In genomic region chr1:128632522-128632921, GRCm38 (mm10) we compare ENCODE assay signal across 28 mouse cellular contexts. TPM values are rescaled to one million over a fixed set of nuclear protein-coding genes. Genes with fewer than 3 reads are reported as not detected.
DNase-seq lines count a peak whose midpoint lies in the region; ATAC-seq lines count a peak whose summit lies in the region.
"Had no signal": no experiment of that assay in that cellular context is flagged by ENCODE, and none has a peak within 500 bp of the region (broad histone marks: within the 10 kb centered on the region; RNA-seq: fewer than 3 reads in every experiment).

No protein-coding gene starts in this region.

- no peak overlapping the region for H3K9ac ChIP-seq in lung, embryonic 15.5 days
- no peak overlapping the region for H3K9ac ChIP-seq in midbrain, embryonic 11.5 days (ENCODE audit: low read length)
- no peak overlapping the region for H3K9ac ChIP-seq in midbrain, embryonic 13.5 days (replicated peaks)
- no peak overlapping the region for H3K9ac ChIP-seq in midbrain, embryonic 16.5 days (ENCODE audit: low read depth, low read length)
- H3K9ac ChIP-seq: embryonic facial prominence, embryonic 12.5 days; embryonic facial prominence, embryonic 15.5 days; forebrain, postnatal 0 days; heart, embryonic 12.5 days; heart, embryonic 15.5 days; hindbrain, embryonic 13.5 days had no signal

- H3K27me3 ChIP-seq in lung, embryonic 15.5 days = no peaks in the 10 kb centered on the region
- no peaks in the 10 kb centered on the region for H3K27me3 ChIP-seq in midbrain, embryonic 11.5 days (ENCODE audit: control insufficient read depth, insufficient read depth, low read length)
- no peaks in the 10 kb centered on the region for H3K27me3 ChIP-seq in midbrain, embryonic 13.5 days
- no peaks in the 10 kb centered on the region for H3K27me3 ChIP-seq in midbrain, embryonic 16.5 days (ENCODE audit: control insufficient read depth, insufficient read depth, low read depth, low read length)
- H3K27me3 ChIP-seq: embryonic facial prominence, embryonic 12.5 days; embryonic facial prominence, embryonic 15.5 days; heart, embryonic 12.5 days; heart, embryonic 15.5 days; hindbrain, embryonic 13.5 days had no signal

- H3K36me3 ChIP-seq in lung, embryonic 15.5 days = no peaks in the 10 kb centered on the region
- no peaks in the 10 kb centered on the region for H3K36me3 ChIP-seq in midbrain, embryonic 11.5 days (ENCODE audit: control insufficient read depth, insufficient read depth, low read length)
- no peaks in the 10 kb centered on the region for H3K36me3 ChIP-seq in midbrain, embryonic 13.5 days
- no peaks in the 10 kb centered on the region for H3K36me3 ChIP-seq in midbrain, embryonic 16.5 days (ENCODE audit: control insufficient read depth, insufficient read depth, low read length)
- H3K36me3 ChIP-seq: embryonic facial prominence, embryonic 12.5 days; embryonic facial prominence, embryonic 15.5 days; heart, embryonic 12.5 days; heart, embryonic 15.5 days; hindbrain, embryonic 10.5 days; hindbrain, embryonic 13.5 days had no signal

- no peak overlapping the region for H3K4me2 ChIP-seq in lung, embryonic 15.5 days
- H3K4me2 ChIP-seq in midbrain, embryonic 11.5 days = no peak overlapping the region
- no peak overlapping the region for H3K4me2 ChIP-seq in midbrain, embryonic 13.5 days (replicated peaks)
- H3K4me2 ChIP-seq in midbrain, embryonic 16.5 days (ENCODE audit: low read length) = no peak overlapping the region
- H3K4me2 ChIP-seq: embryonic facial prominence, embryonic 12.5 days; embryonic facial prominence, embryonic 15.5 days; heart, embryonic 12.5 days; heart, embryonic 15.5 days; hindbrain, embryonic 13.5 days had no signal

- no peak for ATAC-seq in lung, embryonic 15.5 days (ENCODE audit: borderline replicate concordance, extremely low read depth, low FRiP score, low TSS enrichment)
- no peak for ATAC-seq in midbrain, embryonic 11.5 days (ENCODE audit: low FRiP score)
- no peak for ATAC-seq in midbrain, embryonic 13.5 days
- no peak for ATAC-seq in midbrain, embryonic 16.5 days
- ATAC-seq: activated CD4-positive, CD25-positive, alpha-beta regulatory T cell, adult 4 months; CD4-positive, CD25-positive, alpha-beta regulatory T cell, adult 4 months; forebrain, embryonic 14.5 days; forebrain, postnatal 0 days; hindbrain, embryonic 16.5 days had no signal

- H3K9me3 ChIP-seq in lung, embryonic 15.5 days = no peaks in the 10 kb centered on the region
- H3K9me3 ChIP-seq in midbrain, embryonic 11.5 days (ENCODE audit: control insufficient read depth, low read length) = no peaks in the 10 kb centered on the region
- no peaks in the 10 kb centered on the region; the same call in 1 of the 2 replicates for H3K9me3 ChIP-seq in midbrain, embryonic 13.5 days
- H3K9me3 ChIP-seq in midbrain, embryonic 16.5 days (replicated peaks; ENCODE audit: control insufficient read depth, low read length, poor library complexity, severe bottlenecking) = no peaks in the 10 kb centered on the region
- H3K9me3 ChIP-seq: embryonic facial prominence, embryonic 12.5 days; embryonic facial prominence, embryonic 15.5 days; heart, embryonic 12.5 days; heart, embryonic 15.5 days; hindbrain, embryonic 10.5 days; hindbrain, embryonic 13.5 days had no signal

- H3K4me1 ChIP-seq in lung, embryonic 15.5 days = peaks cover 15% of the 10 kb centered on the region; the same call in 1 of the 2 replicates
- H3K4me1 ChIP-seq in midbrain, embryonic 11.5 days (ENCODE audit: control insufficient read depth, insufficient read depth, low read length) = no peaks in the 10 kb centered on the region
- no peaks in the 10 kb centered on the region for H3K4me1 ChIP-seq in midbrain, embryonic 13.5 days (replicated peaks)
- H3K4me1 ChIP-seq in brown adipose tissue, adult 24 weeks (ENCODE audit: control insufficient read depth, insufficient read depth, insufficient read length, low read length) = no peaks in the 10 kb centered on the region
- H3K4me1 ChIP-seq in midbrain, embryonic 16.5 days (ENCODE audit: control insufficient read depth, insufficient read depth, low read length) = no peaks in the 10 kb centered on the region
- H3K4me1 ChIP-seq: embryonic facial prominence, embryonic 12.5 days; embryonic facial prominence, embryonic 15.5 days; heart, embryonic 12.5 days; heart, embryonic 15.5 days; hindbrain, embryonic 10.5 days; hindbrain, embryonic 13.5 days had no signal

- H3K27ac ChIP-seq in lung, embryonic 15.5 days = peak overlapping the region; percentile 50
- H3K27ac ChIP-seq in midbrain, embryonic 11.5 days (ENCODE audit: low read depth, low read length) = no peak overlapping the region
- H3K27ac ChIP-seq in midbrain, embryonic 13.5 days = no peak overlapping the region
- 0 out of 2 replicates have a peak overlapping the region, but pooled peaks have one; percentile 16 for H3K27ac ChIP-seq in brown adipose tissue, adult 24 weeks (replicated peaks; ENCODE audit: low read depth, low read length)
- H3K27ac ChIP-seq in midbrain, embryonic 16.5 days (ENCODE audit: low read length) = no peak overlapping the region
- H3K27ac ChIP-seq: embryonic facial prominence, embryonic 12.5 days; embryonic facial prominence, embryonic 15.5 days; gastrocnemius, adult 2 months; heart, embryonic 15.5 days; hindbrain, embryonic 10.5 days; hindbrain, embryonic 13.5 days had no signal

- WGBS in lung, embryonic 15.5 days = 41% methylated on average over 6 of the region's 6 CpGs
- 76% methylated on average over 6 of the region's 6 CpGs for WGBS in midbrain, embryonic 11.5 days
- WGBS in midbrain, embryonic 13.5 days = 74% methylated on average over 6 of the region's 6 CpGs
- WGBS in midbrain, embryonic 16.5 days = 70% methylated on average over 6 of the region's 6 CpGs

- H3K4me3 ChIP-seq in lung, embryonic 15.5 days = no peak overlapping the region
- H3K4me3 ChIP-seq in midbrain, embryonic 11.5 days (ENCODE audit: low read depth, low read length) = no peak overlapping the region
- no peak overlapping the region for H3K4me3 ChIP-seq in midbrain, embryonic 13.5 days (replicated peaks)
- H3K4me3 ChIP-seq in brown adipose tissue, adult 24 weeks (ENCODE audit: insufficient read depth, low read depth, low read length) = no peak overlapping the region
- H3K4me3 ChIP-seq in midbrain, embryonic 16.5 days (ENCODE audit: low read depth, low read length) = no peak overlapping the region
- H3K4me3 ChIP-seq: embryonic facial prominence, embryonic 12.5 days; embryonic facial prominence, embryonic 15.5 days; gastrocnemius, adult 2 months; heart, embryonic 12.5 days; heart, embryonic 15.5 days; hindbrain, embryonic 10.5 days; hindbrain, embryonic 13.5 days had no signal

- DNase-seq in lung, postnatal 10 days = no peak
- peak; percentile 64 for DNase-seq in midbrain, embryonic 11.5 days (ENCODE audit: low spot score, missing footprints)
- DNase-seq: adrenal gland, adult 8-10 months; adrenal gland, postnatal 25 days; cerebellum, adult 11 months; cerebellum, adult 2 months; cerebellum, adult 9-11 months; cerebellum, postnatal 25 days; forebrain, postnatal 0 days; gastrocnemius, adult 2 months; gastrocnemius, postnatal 14 days; heart, adult 18-20 months; heart, postnatal 10 days; heart, postnatal 36 days had no signal

RNA-seq across cellular contexts. Expression of gene Cxcr4, which starts 40.4 kb away (rescaled TPM):
- polyA plus RNA-seq in lung, embryonic 15.5 days (2015; fragmentation: Nextera tagmentation; extraction: Ambion mirVana) = 8.1 and 9.3 TPM in 2 replicates
- 22.6 and 25.6 TPM in 2 replicates for polyA plus RNA-seq in midbrain, embryonic 11.5 days (2014; fragmentation: Nextera tagmentation; extraction: Ambion mirVana)
- 13.6 and 15.4 TPM in 2 replicates for polyA plus RNA-seq in midbrain, embryonic 13.5 days (2015; fragmentation: Nextera tagmentation; extraction: Ambion mirVana)
- 2.3 and 4.5 TPM in 2 replicates for polyA plus RNA-seq in brown adipose tissue, adult 24 weeks (2012; ENCODE audit: insufficient read depth, insufficient read length, missing spikeins)
- 4.0 and 5.6 TPM in 2 replicates for polyA plus RNA-seq in midbrain, embryonic 16.5 days (2015; fragmentation: Nextera tagmentation; extraction: Ambion mirVana)

Comparison
In these comparisons a context has a peak if more than half of its experiments do, and no peak if none do; other contexts are left out.
1. H3K27ac ChIP-seq: peak in lung, embryonic 15.5 days (single experiment) and brown adipose tissue, adult 24 weeks (single experiment); none in midbrain, embryonic 11.5 days (single experiment), midbrain, embryonic 13.5 days (single experiment) and midbrain, embryonic 16.5 days (single experiment).